ENCODE assay signal across 16 mouse cellular contexts in genomic region chr1:173961491-173961890, GRCm38 (mm10). TPM values are rescaled to one million over a fixed set of nuclear protein-coding genes. Genes with fewer than 3 reads are reported as not detected.
A peak's percentile ranks its signal among the peaks of the same experiment; 100 is the strongest.
DNase-seq lines count a peak whose midpoint lies in the region; TF ChIP-seq lines count a peak whose summit lies in the region.
"Not testable (repeated sequence)": the region's sequence is repeated elsewhere in the genome, so short reads cannot be mapped to it uniquely, and the experiment has no call there.
"Had no signal": no experiment of that assay in that cellular context is flagged by ENCODE, and none has a peak within 500 bp of the region (broad histone marks: within the 10 kb centered on the region; RNA-seq: fewer than 3 reads in every experiment).

No protein-coding gene starts in this region.

- H3K4me1 ChIP-seq in bone marrow macrophage, adult 2 months (ENCODE audit: control insufficient read depth, insufficient read depth, low read length): not testable (repeated sequence)

- H3K27ac ChIP-seq in bone marrow macrophage, adult 2 months (ENCODE audit: insufficient read depth, low read depth, low read length): peak overlapping the region; percentile 47
- H3K27ac ChIP-seq in macrophage: peak overlapping the region; percentile 52

- peak; percentile 32 for DNase-seq in A20 (ENCODE audit: low read depth, low spot score)
- DNase-seq in heart, adult 8-10 months (ENCODE audit: low spot score): peak; percentile 12

- H3K36me3 ChIP-seq in macrophage (ENCODE audit: inconsistent target): not testable (repeated sequence)

- no CpG with 5 or more reads among the region's 1 CpGs for WGBS in macrophage (ENCODE audit: missing documents)

- not testable (repeated sequence) for TF ChIP-seq CTCF in bone marrow macrophage, adult 2 months (IDR thresholded peaks at IDR 0.05; ENCODE audit: low read depth, low read length)

- H3K4me3 ChIP-seq in bone marrow macrophage, adult 2 months (ENCODE audit: insufficient read depth, low read length); macrophage (ENCODE audit: inconsistent target): not testable (repeated sequence)

- not testable (repeated sequence) for TF ChIP-seq POLR2A in bone marrow macrophage, adult 2 months (IDR thresholded peaks at IDR 0.05; ENCODE audit: borderline replicate concordance, low read depth, low read length)

- not testable (repeated sequence) for H3K79me2 ChIP-seq in macrophage (ENCODE audit: inconsistent target)

RNA-seq across cellular contexts. Expression of gene Ifi203, which starts 19.0 kb away (rescaled TPM):
- polyA plus RNA-seq in bone marrow macrophage, adult 2 months (2012; ENCODE audit: insufficient read depth, insufficient read length, missing spikeins): 165 and 170 TPM in 2 replicates
- 10 to 100 TPM in 3 of 4 experiments, 1 to 10 TPM in 1; 8.5 to 14.2 (median 12.0) TPM for total RNA-seq in heart, adult 8-10 months (2022)
- 1,000 to 10,000 TPM in 11 of 26 experiments, 100 to 1,000 TPM in 15; 213 to 3,206 (median 969) TPM for total RNA-seq in macrophage (2018; cell fraction: chromatin; rRNA removed)
- total RNA-seq in macrophage (2018; cell fraction: cytosol; rRNA removed): 100 to 1,000 TPM; 134 to 443 (median 306) TPM
- 1,000 to 10,000 TPM in 11 of 26 experiments, 100 to 1,000 TPM in 15; 223 to 2,705 (median 951) TPM for total RNA-seq in macrophage (2018; cell fraction: nucleus; rRNA removed)
- polyA plus RNA-seq in macrophage (2018): 62.5 to 252 TPM (median 140 TPM) in 3 replicates
- polyA plus RNA-seq: erythroblast, embryonic 14.5 days had no signal

RNA-seq across cellular contexts. Expression of gene Mndal, which starts 19.2 kb away (rescaled TPM):
- polyA plus RNA-seq in bone marrow macrophage, adult 2 months (2012; ENCODE audit: insufficient read depth, insufficient read length, missing spikeins): 395 and 406 TPM in 2 replicates
- 10 to 100 TPM in 3 of 4 experiments, 1 to 10 TPM in 1; 8.1 to 16.2 (median 12.3) TPM for total RNA-seq in heart, adult 8-10 months (2022)
- total RNA-seq in macrophage (2018; cell fraction: chromatin; rRNA removed): 1,000 to 10,000 TPM in 16 of 26 experiments, 100 to 1,000 TPM in 10; 474 to 3,416 (median 1,495) TPM
- 100 to 1,000 TPM; 160 to 831 (median 434) TPM for total RNA-seq in macrophage (2018; cell fraction: cytosol; rRNA removed)
- total RNA-seq in macrophage (2018; cell fraction: nucleus; rRNA removed): 1,000 to 10,000 TPM in 17 of 26 experiments, 100 to 1,000 TPM in 9; 385 to 3,141 (median 1,342) TPM
- 117 to 429 TPM (median 360 TPM) in 3 replicates for polyA plus RNA-seq in macrophage (2018)
- polyA plus RNA-seq: erythroblast, embryonic 14.5 days; forebrain, embryonic 10.5 days had no signal

RNA-seq across cellular contexts. Expression of gene Ifi202b, which starts 21.1 kb away (rescaled TPM):
- not detected in 2 replicates for polyA plus RNA-seq in bone marrow macrophage, adult 2 months (2012; ENCODE audit: insufficient read depth, insufficient read length, missing spikeins)
- not detected for total RNA-seq in heart, adult 8-10 months (2022)
- total RNA-seq in macrophage (2018; cell fraction: chromatin; rRNA removed): 10 to 100 TPM in 1 of 26 experiments, 1 to 10 TPM in 4, not detected in 21; 2.9 to 10.5 (median 5.9) TPM
- 1 to 10 TPM in 3 of 26 experiments, under 1 TPM in 1, not detected in 22; 0.16 to 3.4 (median 2.2) TPM for total RNA-seq in macrophage (2018; cell fraction: cytosol; rRNA removed)
- 1 to 10 TPM in 5 of 26 experiments, not detected in 21; 1.3 to 7.5 (median 3.5) TPM for total RNA-seq in macrophage (2018; cell fraction: nucleus; rRNA removed)
- polyA plus RNA-seq in macrophage (2018): not detected in 3 replicates
- total RNA-seq: adrenal gland, adult 18-20 months; adrenal gland, adult 8-10 months; adrenal gland, postnatal 14 days; adrenal gland, postnatal 36 days; common myeloid progenitor, adult 5-6 weeks had no signal
- polyA plus RNA-seq: activated CD4-positive, CD25-positive, alpha-beta regulatory T cell, adult 4 months; erythroblast, embryonic 14.5 days; forebrain, embryonic 10.5 days; forebrain, embryonic 12.5 days; forebrain, embryonic 14.5 days; forebrain, embryonic 16.5 days; frontal cortex, adult 2 months had no signal

RNA-seq across cellular contexts. Expression of gene Ifi211, which starts 48.6 kb away (rescaled TPM):
- 104 and 108 TPM in 2 replicates for polyA plus RNA-seq in bone marrow macrophage, adult 2 months (2012; ENCODE audit: insufficient read depth, insufficient read length, missing spikeins)
- total RNA-seq in heart, adult 8-10 months (2022): 1 to 10 TPM; 1.3 to 2.7 (median 1.5) TPM
- total RNA-seq in macrophage (2018; cell fraction: chromatin; rRNA removed): 100 to 1,000 TPM in 23 of 26 experiments, 10 to 100 TPM in 3; 74.2 to 796 (median 409) TPM
- total RNA-seq in macrophage (2018; cell fraction: cytosol; rRNA removed): 1,000 to 10,000 TPM in 4 of 26 experiments, 100 to 1,000 TPM in 22; 193 to 1,156 (median 826) TPM
- 100 to 1,000 TPM; 122 to 927 (median 619) TPM for total RNA-seq in macrophage (2018; cell fraction: nucleus; rRNA removed)
- polyA plus RNA-seq in macrophage (2018): 272 to 390 TPM (median 361 TPM) in 3 replicates
- polyA plus RNA-seq: erythroblast, embryonic 14.5 days had no signal
